Mouse (Mus musculus) kidney, postnatal 0 days (tissue): ENCODE data around the gene Cep295nl. TPM values are rescaled to one million over a fixed set of nuclear protein-coding genes. Genes with fewer than 3 reads are reported as not detected.

ENCODE experiments used
- ATAC-seq: fragments of 200-750 bp; cut with Nextera tagmentation; replicated peaks from 2 replicates; pipeline ENCODE4 v1.8.0; 2017; ENCODE audit warnings: low read depth, moderate number of reproducible peaks, moderate TSS enrichment, moderate library complexity; ENCODE audit not compliant: low FRiP score
- DNase-seq: peaks from one replicate; pipeline ENCODE4 v3.0.0-alpha.2; 2016; ENCODE audit warnings: low spot score
- H3K27ac ChIP-seq: fragments of 300-500 bp; sonication (generic); 2 replicates; pipeline ENCODE4 v1.5.1; 2014; ENCODE audit warnings: mild to moderate bottlenecking
- H3K27me3 ChIP-seq: fragments of 300-500 bp; sonication (generic); 2 replicates; pipeline ENCODE4 v1.6.1; 2014; ENCODE audit warnings: low read length, mixed read lengths; ENCODE audit not compliant: insufficient read depth
- H3K36me3 ChIP-seq: fragments of 300-500 bp; sonication (generic); 2 replicates; pipeline ENCODE4 v1.6.1; 2014; ENCODE audit warnings: low read length, mixed read lengths; ENCODE audit not compliant: insufficient read depth
- H3K4me1 ChIP-seq: fragments of 300-500 bp; sonication (generic); replicated peaks from 2 replicates; pipeline ENCODE4 v1.6.1; 2014; ENCODE audit warnings: antibody characterized with exemption, low read length, mixed read lengths; ENCODE audit not compliant: insufficient read depth
- H3K4me2 ChIP-seq: fragments of 300-500 bp; sonication (generic); 2 replicates; pipeline ENCODE4 v1.6.1; 2014; ENCODE audit warnings: mild to moderate bottlenecking, low read length, moderate library complexity, mixed read lengths
- H3K4me3 ChIP-seq: fragments of 300-500 bp; sonication (generic); replicated peaks from 2 replicates; pipeline ENCODE4 v1.5.1; 2014; ENCODE audit warnings: low read depth, low read length
- H3K9ac ChIP-seq: fragments of 300-500 bp; sonication (generic); 2 replicates; pipeline ENCODE4 v1.6.1; 2014; ENCODE audit warnings: low read depth, low read length
- H3K9me3 ChIP-seq: fragments of 300-500 bp; sonication (generic); replicated peaks from 2 replicates; pipeline ENCODE4 v1.6.1; 2016; ENCODE audit warnings: low read length, inconsistent platforms, mixed read lengths
- CTCF ChIP-seq: IDR thresholded peaks from 2 replicates; pipeline ENCODE4 v1.5.1; 2016; ENCODE audit warnings: antibody characterized with exemption, low read depth, mild to moderate bottlenecking, moderate library complexity
- WGBS: fragments of 180-500 bp; shearing (Covaris S2); extraction: QIAGEN DNeasy Blood & Tissue Kit; methylation state at CpG from one replicate; pipeline ENCODE4 v1.1.7; 2014; 5-methylcytosine and 5-hydroxymethylcytosine counted together
- polyA plus RNA-seq: library from polyadenylated mRNA; unstranded; fragments of >200 nt; fragmentation: Nextera tagmentation; extraction: Ambion mirVana; gene quantifications from 2 replicates; pipeline ENCODE4 v1.2.1, GENCODE M21; 2015

Cep295nl gene
- polyA plus RNA-seq, 1 experiment from 2014 or later, result 0.46 TPM

DNA sequence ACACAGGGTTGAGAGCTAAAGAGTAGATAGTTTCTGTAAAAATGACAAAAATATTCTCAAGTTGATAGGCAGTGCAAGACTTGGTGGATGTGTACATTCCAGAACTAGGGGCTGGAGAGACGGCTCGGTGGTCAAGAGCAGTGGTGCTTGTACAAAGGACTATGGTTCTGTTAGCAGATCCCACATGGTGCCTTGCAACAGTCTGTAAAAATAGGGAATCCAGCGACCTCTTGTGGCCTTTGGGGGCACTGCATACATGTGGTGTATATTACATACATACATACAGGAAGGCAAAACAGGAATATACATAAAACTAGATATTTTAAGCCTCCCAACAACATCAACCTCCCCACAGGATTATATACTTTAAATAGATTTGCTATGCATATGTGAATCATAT, 26.0 kb upstream of the Cep295nl start:
- no peak overlapping the region for H3K4me2 ChIP-seq
- H3K27me3 ChIP-seq, result no peaks in the 10 kb centered on the region
- 65% methylated on average over 3 of the region's 3 CpGs for WGBS
- DNase-seq (peak; percentile 19), ATAC-seq (no peak)
- TF ChIP-seq CTCF, result peak; percentile 63
- no peak overlapping the region for H3K27ac ChIP-seq
- no peak overlapping the region for H3K4me3 ChIP-seq
- no peaks in the 10 kb centered on the region for H3K36me3 ChIP-seq
- peaks cover 8% of the 10 kb centered on the region for H3K4me1 ChIP-seq
- no peaks in the 10 kb centered on the region for H3K9me3 ChIP-seq
- H3K9ac ChIP-seq, result no peak overlapping the region

DNA sequence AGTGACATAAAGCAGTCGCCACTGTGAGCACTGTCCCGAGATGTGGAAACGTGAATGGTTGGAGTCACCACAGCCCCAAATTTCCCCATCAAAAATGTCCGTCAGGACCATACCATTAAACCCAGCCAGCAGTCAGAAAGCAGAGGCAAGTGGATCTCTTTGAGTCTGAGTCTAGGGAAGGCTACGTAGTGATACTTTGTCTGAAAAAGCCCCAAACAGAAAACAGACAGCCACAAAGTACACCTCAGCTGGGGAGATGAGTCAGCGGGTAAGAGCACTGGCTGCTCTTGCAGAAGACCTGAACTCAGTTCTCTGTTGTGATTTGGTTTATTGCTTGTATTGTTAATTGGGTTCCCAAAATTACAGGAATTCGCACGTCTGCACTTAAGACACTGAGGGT, 24.3 kb upstream of the Cep295nl start:
- H3K27ac ChIP-seq, result no peak overlapping the region
- DNase-seq (no peak), ATAC-seq (no peak)
- 77% methylated on average over 8 of the region's 8 CpGs for WGBS
- no peaks in the 10 kb centered on the region for H3K36me3 ChIP-seq
- peaks cover 20% of the 10 kb centered on the region for H3K4me1 ChIP-seq
- H3K4me2 ChIP-seq, result no peak overlapping the region
- no peaks in the 10 kb centered on the region for H3K9me3 ChIP-seq
- H3K4me3 ChIP-seq, result no peak overlapping the region
- no peak for TF ChIP-seq CTCF
- H3K9ac ChIP-seq, result no peak overlapping the region
- H3K27me3 ChIP-seq, result no peaks in the 10 kb centered on the region

DNA sequence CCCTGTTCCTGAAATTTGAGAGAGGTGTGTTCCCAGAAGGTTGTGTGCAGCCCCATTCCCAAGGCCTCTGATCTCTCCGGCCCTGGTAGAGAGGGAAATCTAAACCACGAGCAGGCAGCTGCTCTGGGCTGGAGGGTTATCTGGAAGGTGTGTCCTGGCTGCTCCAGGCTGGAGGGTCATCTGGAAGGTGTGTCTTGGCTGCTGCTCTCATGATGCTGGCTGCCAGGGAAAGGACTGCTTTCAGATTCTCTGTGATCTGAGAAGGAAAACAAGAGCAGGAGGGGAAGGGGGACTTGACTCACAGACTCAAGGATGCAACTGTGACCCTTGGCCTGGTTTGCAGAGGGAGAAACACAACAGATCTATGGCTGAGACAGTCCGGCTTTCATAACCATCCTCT, 23.8 kb upstream of the Cep295nl start:
- H3K4me2 ChIP-seq, result no peak overlapping the region
- H3K27me3 ChIP-seq, result no peaks in the 10 kb centered on the region
- H3K36me3 ChIP-seq, result no peaks in the 10 kb centered on the region
- WGBS, result 59% methylated on average over 3 of the region's 3 CpGs
- peaks cover 20% of the 10 kb centered on the region for H3K4me1 ChIP-seq
- no peak for ATAC-seq
- DNase-seq, result no peak
- no peak for TF ChIP-seq CTCF
- no peaks in the 10 kb centered on the region for H3K9me3 ChIP-seq
- no peak overlapping the region for H3K27ac ChIP-seq
- no peak overlapping the region for H3K4me3 ChIP-seq
- no peak overlapping the region for H3K9ac ChIP-seq

DNA sequence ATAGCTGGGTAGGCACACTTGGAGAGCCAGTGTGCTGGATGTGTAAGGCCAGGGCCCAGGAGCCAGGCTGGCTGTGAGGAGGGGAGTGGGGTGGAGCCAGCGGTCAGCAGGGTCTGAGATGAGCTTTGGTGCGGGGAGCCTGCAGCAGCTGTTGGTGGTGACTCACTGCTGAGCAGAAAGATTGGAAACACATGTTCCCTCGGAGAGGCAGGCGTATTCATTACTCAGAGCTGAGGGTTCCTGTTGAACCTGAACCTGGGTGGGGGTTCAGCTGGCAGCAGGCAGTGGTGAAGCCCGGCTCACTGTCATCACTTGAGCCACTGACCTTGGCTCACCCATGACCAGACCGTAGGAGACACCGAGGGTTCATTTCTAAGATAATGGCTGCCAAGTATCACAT, 22.9 kb upstream of the Cep295nl start:
- ATAC-seq (peak; percentile 23), DNase-seq (peak; percentile 87)
- H3K9ac ChIP-seq, result no peak overlapping the region
- no peaks in the 10 kb centered on the region for H3K27me3 ChIP-seq
- no peak overlapping the region for H3K4me3 ChIP-seq
- no peaks in the 10 kb centered on the region for H3K36me3 ChIP-seq
- H3K4me2 ChIP-seq, result no peak overlapping the region
- WGBS, result 37% methylated on average over 7 of the region's 7 CpGs
- TF ChIP-seq CTCF, result no peak
- peaks cover 26% of the 10 kb centered on the region for H3K4me1 ChIP-seq
- peak overlapping the region; percentile 47; the same call in 1 of the 2 replicates for H3K27ac ChIP-seq
- H3K9me3 ChIP-seq, result no peaks in the 10 kb centered on the region

- 80% methylated on average over 4 of the region's 4 CpGs for WGBS
These were observed 21.7 kb upstream of the Cep295nl start for GRCm38 (mm10) chr11:118364021-118364420.

DNA sequence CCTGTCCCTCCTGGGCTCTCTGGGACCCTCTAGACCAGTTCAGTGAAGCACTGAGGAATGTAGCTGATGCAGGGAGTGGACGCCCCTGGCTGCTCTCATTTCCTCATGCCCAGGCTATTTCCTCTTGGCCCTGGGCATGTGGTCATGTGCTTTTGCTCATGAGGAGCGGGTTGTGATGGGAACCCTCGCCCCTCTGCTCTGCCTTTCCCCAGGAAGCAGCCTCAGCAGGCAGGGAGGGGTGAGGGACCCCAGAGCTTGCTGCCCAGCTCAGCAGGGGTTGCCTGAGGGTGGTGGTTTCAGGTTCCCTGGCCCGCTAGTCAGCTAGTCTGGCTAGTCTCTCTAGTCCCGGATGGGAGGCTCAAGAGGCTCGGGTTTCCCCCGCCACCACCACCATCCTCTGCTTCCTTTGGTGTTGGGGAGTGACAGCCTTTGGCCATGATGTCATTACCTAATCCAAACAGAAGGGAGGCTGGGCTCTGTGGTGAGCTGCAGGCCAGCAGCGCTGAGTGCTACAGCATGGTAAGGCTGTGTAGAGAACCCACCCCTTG, 20.7 kb upstream of the Cep295nl start:
- H3K36me3 ChIP-seq, result no peaks in the 10 kb centered on the region
- DNase-seq (peak; percentile 94), ATAC-seq (peak; percentile 81)
- H3K27me3 ChIP-seq, result no peaks in the 10 kb centered on the region
- peaks cover 26% of the 10 kb centered on the region for H3K4me1 ChIP-seq
- no peak for TF ChIP-seq CTCF
- H3K4me3 ChIP-seq, result no peak overlapping the region
- under 1% methylated on average over 8 of the region's 8 CpGs for WGBS
- peak overlapping the region; percentile 42; the same call in 1 of the 2 replicates for H3K9ac ChIP-seq
- H3K27ac ChIP-seq, result peak overlapping the region; percentile 83
- no peaks in the 10 kb centered on the region for H3K9me3 ChIP-seq
- H3K4me2 ChIP-seq, result peak overlapping the region; percentile 30; the same call in 1 of the 2 replicates

More at GRCm38 (mm10) chr11:118364021-118364420, 21.7 kb upstream of the Cep295nl start:
- no peak for TF ChIP-seq CTCF
- H3K36me3 ChIP-seq, result no peaks in the 10 kb centered on the region
- DNase-seq (no peak), ATAC-seq (no peak)
- H3K4me2 ChIP-seq, result no peak overlapping the region
- no peak overlapping the region for H3K27ac ChIP-seq
- peaks cover 26% of the 10 kb centered on the region for H3K4me1 ChIP-seq
- H3K4me3 ChIP-seq, result no peak overlapping the region
- H3K27me3 ChIP-seq, result no peaks in the 10 kb centered on the region
- H3K9ac ChIP-seq, result no peak overlapping the region
- no peaks in the 10 kb centered on the region for H3K9me3 ChIP-seq

- no peak overlapping the region; the same call in 1 of the 2 replicates for H3K4me2 ChIP-seq
- ATAC-seq (no peak), DNase-seq (peak; percentile 23)
- no peaks in the 10 kb centered on the region for H3K36me3 ChIP-seq
- TF ChIP-seq CTCF, result no peak
- H3K27me3 ChIP-seq, result no peaks in the 10 kb centered on the region
- peaks cover 26% of the 10 kb centered on the region for H3K4me1 ChIP-seq
- peak overlapping the region; percentile 83 for H3K27ac ChIP-seq
- no peak overlapping the region for H3K4me3 ChIP-seq
- 0 out of 2 replicates have a peak overlapping the region, but pooled peaks have one; percentile 42 for H3K9ac ChIP-seq
- no peaks in the 10 kb centered on the region for H3K9me3 ChIP-seq
- WGBS, result 9% methylated on average over 1 of the region's 1 CpGs
These were observed 20.2 kb upstream of the Cep295nl start for GRCm38 (mm10) chr11:118362501-118362900.
